Mouse (Mus musculus) embryonic facial prominence, embryonic 10.5 days (tissue): ENCODE measurements around the gene Sh2b2. TPM values are rescaled to one million over a fixed set of nuclear protein-coding genes. Genes with fewer than 3 reads are reported as not detected.
A peak's percentile ranks its signal among the peaks of the same experiment; 100 is the strongest.
"Not testable (repeated sequence)": the region's sequence is repeated elsewhere in the genome, so short reads cannot be mapped to it uniquely, and the experiment has no call there.

Experiments
- DNase-seq: peaks from one replicate; pipeline ENCODE4 v3.0.0-alpha.2; 2017; ENCODE audit warnings: low spot score
- H3K27ac ChIP-seq: fragments of 300-500 bp; sonication (generic); replicated peaks from 2 replicates; pipeline ENCODE4 v1.5.1; 2016; ENCODE audit warnings: mild to moderate bottlenecking
- H3K27me3 ChIP-seq: fragments of 300-500 bp; sonication (generic); replicated peaks from 2 replicates; pipeline ENCODE4 v1.6.1; 2016; ENCODE audit warnings: low read depth, mild to moderate bottlenecking; ENCODE audit not compliant: poor library complexity, severe bottlenecking
- H3K36me3 ChIP-seq: fragments of 300-500 bp; sonication (generic); replicated peaks from 2 replicates; pipeline ENCODE4 v1.6.1; 2016; ENCODE audit warnings: mild to moderate bottlenecking, moderate library complexity
- H3K4me1 ChIP-seq: fragments of 300-500 bp; sonication (generic); 2 replicates; pipeline ENCODE4 v1.6.1; 2016
- H3K4me3 ChIP-seq: fragments of 300-500 bp; sonication (generic); 2 replicates; pipeline ENCODE4 v1.5.1; 2016; ENCODE audit warnings: mild to moderate bottlenecking, moderate library complexity
- H3K9me3 ChIP-seq: fragments of 300-500 bp; sonication (generic); 2 replicates; pipeline ENCODE4 v1.6.1; 2016; ENCODE audit warnings: mild to moderate bottlenecking
- WGBS: fragments of 180-500 bp; shearing (Covaris S2); methylation state at CpG from one replicate; pipeline ENCODE4 v1.1.7; 2016; 5-methylcytosine and 5-hydroxymethylcytosine counted together
- polyA plus RNA-seq: library from polyadenylated mRNA; unstranded; fragments of >200 nt; fragmentation: Nextera tagmentation; extraction: Ambion mirVana; gene quantifications from 2 replicates; pipeline ENCODE4 v1.2.1, GENCODE M21; 2016

Sh2b2 gene
- polyA plus RNA-seq, 1 experiment from 2014 or later: 14.1 TPM

DNA sequence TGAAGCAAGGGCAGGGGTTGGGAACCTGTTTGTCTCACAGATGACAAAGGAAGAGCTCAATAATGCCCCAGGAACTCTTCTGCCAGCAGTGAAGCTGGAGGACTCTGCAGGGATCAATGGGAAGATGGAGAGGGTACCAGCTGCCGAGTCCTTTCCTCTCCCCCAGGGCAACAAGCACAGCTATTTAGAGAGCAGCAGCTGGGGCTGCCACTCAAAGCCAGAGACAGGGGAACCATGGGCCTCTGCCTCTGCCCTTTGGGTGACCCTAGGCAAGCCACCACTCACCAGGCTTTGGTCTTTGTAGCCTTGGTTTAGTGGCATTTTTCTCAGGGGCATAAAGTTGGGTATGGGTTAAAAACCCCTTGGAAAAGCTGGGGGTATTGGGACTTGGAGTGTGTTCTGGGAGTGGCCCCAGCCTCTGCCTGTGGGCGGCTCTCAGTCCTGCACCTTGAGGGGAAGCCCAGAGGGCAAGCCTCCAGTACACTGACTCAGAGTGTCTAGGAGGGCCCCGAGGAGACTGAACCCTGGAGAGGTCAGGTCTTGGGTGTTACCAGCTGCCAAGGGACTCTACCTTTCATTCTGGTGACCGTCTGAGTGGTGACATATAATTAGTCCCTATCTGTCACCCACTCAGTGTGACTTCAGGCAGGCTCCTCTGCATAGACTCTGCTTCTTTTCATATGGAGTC is 15.9 kb downstream of the Sh2b2 start:
- Histone ChIP-seq H3K36me3 (peaks cover 67% of the 10 kb centered on the region), H3K27me3 (peaks cover 34% of the 10 kb centered on the region), H3K4me3 (no peak overlapping the region), H3K9me3 (no peaks in the 10 kb centered on the region), H3K27ac (no peak overlapping the region), H3K4me1 (peaks cover 25% of the 10 kb centered on the region)
- peak; percentile 22 for DNase-seq
- 61% methylated on average over 4 of the region's 4 CpGs for WGBS

DNA sequence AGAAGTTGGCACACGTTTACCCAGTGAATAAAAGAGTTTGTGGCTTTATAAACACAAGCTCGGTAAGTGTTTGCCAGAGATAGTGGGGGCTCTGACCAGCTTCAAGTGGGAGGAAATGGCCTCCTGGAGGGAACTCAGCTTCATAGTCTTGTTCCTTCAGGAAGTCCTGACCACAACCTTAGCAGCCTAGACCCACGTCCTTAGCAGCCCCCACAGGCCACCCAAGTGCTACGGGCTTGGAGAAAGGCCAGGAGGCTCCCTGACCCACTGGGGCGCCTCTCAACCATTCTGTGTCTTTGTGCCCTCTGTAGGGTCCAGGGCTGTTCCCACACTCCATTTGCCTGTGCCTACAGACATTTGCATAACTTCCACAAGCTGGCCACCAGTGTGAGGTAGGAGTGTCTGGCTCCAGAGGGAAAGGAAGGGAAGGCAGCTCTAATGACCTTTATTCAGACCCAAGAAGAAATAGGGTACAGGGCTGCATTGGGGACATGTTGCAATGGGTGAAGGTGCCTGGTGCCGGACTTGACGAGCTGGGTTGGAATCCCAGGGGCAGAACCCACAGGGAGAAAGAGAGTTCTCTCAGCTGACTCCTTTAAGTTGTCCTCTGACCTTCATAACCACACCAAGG is 20.0 kb downstream of the Sh2b2 start:
- H3K9me3 ChIP-seq: no peaks in the 10 kb centered on the region
- peaks cover 8% of the 10 kb centered on the region for H3K27me3 ChIP-seq
- peaks cover 97% of the 10 kb centered on the region for H3K36me3 ChIP-seq
- 83% methylated on average over 7 of the region's 7 CpGs for WGBS
- no peak overlapping the region for H3K27ac ChIP-seq
- peaks cover 5% of the 10 kb centered on the region for H3K4me1 ChIP-seq
- DNase-seq: no peak
- no peak overlapping the region for H3K4me3 ChIP-seq

DNA sequence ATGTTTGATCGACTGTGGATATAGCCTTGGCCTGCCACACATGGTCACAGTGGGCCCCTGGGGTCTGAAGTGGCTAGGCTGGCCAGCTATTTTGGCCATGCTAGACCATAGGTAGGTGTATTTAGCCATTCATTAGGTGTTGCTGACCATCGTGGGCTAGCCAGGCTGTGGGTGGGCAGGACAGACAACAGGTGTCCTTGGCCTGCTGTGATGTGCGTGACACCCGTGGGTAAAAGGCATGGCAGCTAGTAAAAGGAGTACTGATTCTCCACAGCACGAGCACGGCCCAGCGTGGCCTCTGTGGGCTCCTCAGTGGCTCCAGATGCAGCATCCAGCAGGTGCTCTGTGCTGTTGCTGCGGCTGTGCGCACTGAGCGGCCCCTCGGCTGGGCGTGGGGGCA is 27.8 kb downstream of the Sh2b2 start:
- Histone ChIP-seq H3K27me3 (no peaks in the 10 kb centered on the region), H3K9me3 (peaks cover 13% of the 10 kb centered on the region), H3K4me3 (no peak overlapping the region), H3K27ac (no peak overlapping the region), H3K4me1 (no peaks in the 10 kb centered on the region), H3K36me3 (peaks cover 56% of the 10 kb centered on the region)
- DNase-seq: no peak
- WGBS: 83% methylated on average over 12 of the region's 12 CpGs

DNA sequence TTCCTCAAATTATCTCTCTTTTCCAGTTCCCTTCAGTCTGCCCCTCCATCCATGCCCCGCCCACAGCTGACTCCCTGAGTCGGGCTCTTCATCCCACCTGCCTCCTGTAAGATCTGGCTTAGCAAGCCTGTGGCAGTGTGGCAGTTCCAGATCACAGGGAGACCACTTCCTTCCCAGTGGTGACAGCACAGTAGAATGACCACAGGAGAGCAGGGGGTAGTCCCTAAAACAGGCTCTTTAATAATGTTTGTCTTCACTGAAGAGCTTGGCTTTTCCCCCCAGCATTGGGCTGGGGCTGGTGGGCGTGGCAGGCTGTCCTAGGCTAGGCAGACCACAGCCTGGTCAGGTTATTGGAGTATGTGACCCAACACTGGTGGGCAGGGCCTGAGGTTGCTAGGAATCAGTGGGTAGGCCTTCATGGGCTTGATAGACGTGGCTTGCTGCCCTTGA is 28.4 kb downstream of the Sh2b2 start:
- Histone ChIP-seq H3K36me3 (peaks cover 50% of the 10 kb centered on the region), H3K9me3 (peaks cover 13% of the 10 kb centered on the region), H3K27me3 (no peaks in the 10 kb centered on the region), H3K27ac (no peak overlapping the region), H3K4me1 (no peaks in the 10 kb centered on the region), H3K4me3 (no peak overlapping the region)
- WGBS: 75% methylated on average over 4 of the region's 4 CpGs
- DNase-seq: no peak

DNA sequence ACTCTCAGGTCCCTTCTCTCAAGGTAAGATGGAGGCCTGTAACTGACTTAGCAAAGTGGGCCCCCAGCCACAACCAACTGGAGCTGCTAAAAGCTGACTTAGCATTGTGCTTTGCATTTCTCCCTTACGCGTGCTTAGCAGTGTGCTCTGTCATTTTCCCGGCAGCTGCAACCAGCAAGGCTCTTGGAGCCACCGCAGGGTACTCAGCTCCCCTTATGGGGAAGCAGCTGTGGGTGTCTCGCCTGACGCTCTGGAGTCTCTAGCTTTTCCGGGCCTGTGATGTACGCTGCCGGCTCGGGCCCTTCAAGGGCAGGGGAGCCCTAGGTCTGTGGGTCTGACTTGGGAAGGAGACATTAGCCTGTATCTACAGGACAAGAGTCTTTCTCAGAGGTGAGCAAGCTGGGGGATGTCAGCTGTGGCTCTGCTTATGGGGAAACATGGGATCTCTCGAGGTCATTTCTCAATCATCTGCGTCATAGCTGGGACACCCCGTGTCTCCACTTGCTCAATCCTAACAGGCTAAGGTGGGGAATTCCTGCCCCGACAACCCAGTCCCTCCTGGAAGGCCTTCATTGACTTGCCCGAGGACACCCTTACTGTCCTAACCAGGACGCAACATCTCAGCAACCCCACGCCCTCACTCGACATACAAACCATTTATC is 29.2 kb downstream of the Sh2b2 start:
- Histone ChIP-seq H3K9me3 (peaks cover 13% of the 10 kb centered on the region), H3K4me3 (no peak overlapping the region), H3K27ac (no peak overlapping the region), H3K27me3 (no peaks in the 10 kb centered on the region), H3K36me3 (peaks cover 42% of the 10 kb centered on the region), H3K4me1 (no peaks in the 10 kb centered on the region)
- 87% methylated on average over 18 of the region's 18 CpGs for WGBS
- DNase-seq: no peak

DNA sequence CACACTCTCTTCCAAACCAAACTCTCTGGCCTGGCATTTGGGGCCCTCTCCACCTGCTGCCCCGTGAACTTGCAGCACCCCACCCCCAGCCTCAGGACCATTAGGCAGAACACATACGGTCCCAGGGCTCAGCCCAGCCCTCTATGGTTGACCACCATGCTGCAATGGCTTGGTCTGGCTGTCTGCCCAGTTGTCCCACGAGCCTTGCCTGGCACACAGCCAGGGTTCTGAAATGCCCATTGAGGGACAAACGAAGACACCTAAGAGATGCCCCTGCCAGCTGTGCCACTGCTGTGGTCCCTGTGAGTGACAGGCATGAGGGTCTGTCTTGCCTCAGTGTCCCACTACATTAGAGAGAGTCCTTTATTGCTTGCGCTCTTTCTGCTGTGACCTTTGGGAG is 30.4 kb downstream of the Sh2b2 start:
- Histone ChIP-seq H3K27ac (no peak overlapping the region), H3K4me1 (no peaks in the 10 kb centered on the region), H3K4me3 (no peak overlapping the region), H3K36me3 (peaks cover 30% of the 10 kb centered on the region), H3K27me3 (no peaks in the 10 kb centered on the region), H3K9me3 (peaks cover 13% of the 10 kb centered on the region)
- 91% methylated on average over 5 of the region's 5 CpGs for WGBS
- no peak for DNase-seq

DNA sequence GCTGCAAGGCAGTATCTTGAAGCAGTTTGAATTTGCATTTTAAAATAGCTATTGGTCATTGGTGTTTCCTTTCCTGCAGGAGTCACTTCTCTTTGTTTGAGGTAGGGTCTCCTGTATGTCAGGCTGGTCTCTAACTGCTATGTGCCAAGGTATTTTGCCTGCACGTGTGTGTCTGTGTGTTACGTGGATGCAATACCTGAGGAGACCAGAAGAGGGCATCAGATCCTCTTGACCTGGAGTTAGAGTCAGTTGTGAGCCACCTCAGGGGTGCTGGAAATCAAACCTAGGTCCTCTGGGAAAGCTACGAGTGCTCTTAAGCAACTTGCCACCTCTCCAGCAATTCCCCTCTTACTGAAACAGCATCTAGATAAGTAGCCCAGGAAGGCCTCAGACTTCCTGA is 31.1 kb downstream of the Sh2b2 start:
- H3K9me3 ChIP-seq: peaks cover 13% of the 10 kb centered on the region
- no peak for DNase-seq

DNA sequence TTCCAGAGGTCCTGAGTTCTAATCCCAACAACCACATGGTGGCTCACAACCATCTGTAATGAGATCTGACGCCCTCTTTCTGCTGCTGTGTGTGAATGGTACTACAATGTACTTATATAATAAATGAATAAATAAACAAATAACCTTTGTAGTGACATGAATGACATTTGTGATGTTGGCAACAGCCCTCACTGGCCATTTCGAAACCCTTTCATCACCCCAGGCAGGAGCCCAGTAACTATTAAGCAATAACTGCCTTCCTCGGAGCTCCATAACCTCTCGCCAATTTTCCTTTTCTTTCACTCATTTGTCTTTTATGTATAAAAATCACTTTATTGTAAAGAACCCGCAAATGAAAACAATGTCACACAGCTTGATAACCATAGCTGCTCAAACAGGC is 32.6 kb downstream of the Sh2b2 start:
- Histone ChIP-seq H3K27me3 (no peaks in the 10 kb centered on the region), H3K4me1 (no peaks in the 10 kb centered on the region), H3K27ac (no peak overlapping the region), H3K9me3 (peaks cover 13% of the 10 kb centered on the region), H3K4me3 (no peak overlapping the region), H3K36me3 (peaks cover 8% of the 10 kb centered on the region)
- WGBS: 85% methylated on average over 5 of the region's 5 CpGs
- no peak for DNase-seq

More for the DNA sequence above, 31.1 kb downstream of the Sh2b2 start:
- Histone ChIP-seq H3K36me3 (peaks cover 23% of the 10 kb centered on the region), H3K4me1 (no peaks in the 10 kb centered on the region), H3K27me3 (no peaks in the 10 kb centered on the region), H3K27ac (no peak overlapping the region), H3K4me3 (no peak overlapping the region)
- 91% methylated on average over 3 of the region's 3 CpGs for WGBS

DNA sequence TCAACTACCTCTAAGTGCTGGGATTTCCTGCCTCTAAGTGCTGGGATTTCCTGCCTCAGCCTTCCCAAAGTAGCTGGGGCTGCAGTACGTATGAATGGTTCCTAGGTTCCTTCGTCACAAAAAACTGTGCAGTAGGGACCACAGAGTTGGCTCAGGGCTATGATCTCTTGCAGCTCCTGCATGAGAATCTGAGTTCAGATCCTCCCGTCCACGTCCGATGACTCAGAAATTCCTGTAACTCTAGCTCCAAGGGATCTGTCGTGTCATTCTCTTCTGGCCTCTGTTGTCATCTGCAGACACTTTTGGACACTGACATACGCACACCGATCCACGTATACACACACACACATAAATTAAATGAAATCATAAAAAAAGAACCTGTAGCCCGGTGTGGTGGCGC is 33.6 kb downstream of the Sh2b2 start:
- Histone ChIP-seq H3K4me3 (no peak overlapping the region), H3K9me3 (peaks cover 13% of the 10 kb centered on the region), H3K4me1 (no peaks in the 10 kb centered on the region), H3K36me3 (no peaks in the 10 kb centered on the region), H3K27ac (no peak overlapping the region), H3K27me3 (no peaks in the 10 kb centered on the region)
- no peak for DNase-seq
- WGBS: 92% methylated on average over 11 of the region's 11 CpGs

DNA sequence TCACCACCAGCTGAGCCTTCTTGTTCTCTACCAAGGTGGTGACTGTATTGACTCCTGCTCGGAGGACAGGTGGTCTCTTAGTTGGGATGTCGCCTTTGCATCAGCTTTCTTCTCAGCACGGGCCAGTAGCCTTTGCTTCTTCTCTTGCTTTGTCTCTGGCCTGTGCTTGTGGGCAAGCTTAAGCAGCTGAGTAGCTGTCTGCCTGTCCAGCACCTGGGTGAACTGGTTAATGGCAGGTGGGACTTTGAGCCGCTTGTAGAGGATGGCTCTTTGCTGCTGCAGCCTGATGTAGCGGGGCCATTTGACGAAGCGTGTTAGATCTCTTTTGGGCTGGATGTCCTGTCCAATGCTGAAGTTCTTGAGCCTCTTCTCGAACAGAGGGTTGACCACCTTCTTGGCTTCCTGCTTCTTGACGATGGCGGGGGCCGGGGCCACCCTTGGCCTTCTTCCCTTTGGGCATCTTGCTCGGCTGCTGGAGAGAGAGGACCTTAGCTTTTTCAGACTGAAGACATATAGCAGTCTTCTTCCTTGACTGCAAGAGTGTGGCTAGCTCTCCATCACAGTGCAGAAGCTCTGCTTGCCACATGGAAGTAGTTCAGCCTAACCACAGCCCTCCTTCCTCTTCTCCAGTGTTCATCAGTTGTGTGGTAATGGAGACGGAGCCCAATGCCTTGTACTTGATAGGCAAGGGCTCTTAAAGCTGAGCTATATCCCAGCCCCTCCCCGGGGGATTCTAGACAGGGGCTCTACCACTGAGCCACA is 34.8 kb downstream of the Sh2b2 start:
- DNase-seq, H3K27ac ChIP-seq: not testable (repeated sequence)
- 93% methylated on average over 14 of the region's 14 CpGs for WGBS

DNA sequence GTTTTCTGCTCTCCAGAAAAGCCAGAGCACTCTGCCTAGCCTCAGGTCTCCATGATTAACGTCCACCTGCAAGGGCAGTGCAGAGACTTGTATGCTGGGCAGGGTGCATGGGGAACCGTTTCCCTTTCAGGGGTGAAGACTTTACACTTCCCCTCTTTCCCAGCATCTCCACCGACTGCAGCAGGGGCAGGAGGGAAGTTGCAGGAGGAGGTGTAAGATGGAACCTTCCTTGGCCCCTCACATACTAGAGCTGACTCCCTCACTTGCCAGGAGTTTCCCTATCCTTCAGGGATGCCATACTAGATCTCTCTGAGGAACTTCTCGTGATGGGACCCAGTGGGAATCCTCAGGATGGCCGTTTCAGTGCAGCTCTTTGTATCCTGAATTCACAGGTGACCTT is 35.8 kb downstream of the Sh2b2 start:
- Histone ChIP-seq H3K9me3 (peaks cover 4% of the 10 kb centered on the region; the same call in 1 of the 2 replicates), H3K27ac (no peak overlapping the region), H3K27me3 (no peaks in the 10 kb centered on the region), H3K4me3 (no peak overlapping the region), H3K4me1 (no peaks in the 10 kb centered on the region), H3K36me3 (no peaks in the 10 kb centered on the region)
- 75% methylated on average over 5 of the region's 5 CpGs for WGBS
- no peak for DNase-seq

More for the DNA sequence above, 34.8 kb downstream of the Sh2b2 start:
- H3K27me3 ChIP-seq, H3K4me1 ChIP-seq, H3K36me3 ChIP-seq, H3K4me3 ChIP-seq: not testable (repeated sequence)
- H3K9me3 ChIP-seq: peaks cover 13% of the 10 kb centered on the region

DNA sequence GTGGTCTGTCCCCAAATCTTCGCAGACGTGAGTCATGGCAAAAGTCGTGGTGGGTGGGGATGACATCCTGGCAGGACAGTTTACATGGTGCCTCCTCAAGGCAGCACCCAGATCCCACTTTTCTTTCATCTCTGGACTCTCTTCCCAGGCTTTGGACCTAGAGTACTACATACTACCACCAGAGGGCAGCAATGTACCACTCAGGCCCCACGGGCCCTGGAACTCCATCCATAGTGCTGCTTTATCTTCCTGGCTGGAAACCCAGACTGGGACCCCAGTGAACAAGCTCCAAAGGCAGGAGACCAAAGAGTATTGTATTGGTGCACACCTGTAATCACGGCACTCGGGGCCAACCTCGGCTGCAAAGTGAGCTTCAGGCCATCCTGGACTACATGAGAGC is 44.5 kb downstream of the Sh2b2 start:
- H3K4me1 ChIP-seq: peaks cover 22% of the 10 kb centered on the region
- 33% methylated on average over 7 of the region's 7 CpGs for WGBS
- no peaks in the 10 kb centered on the region for H3K27me3 ChIP-seq
- H3K27ac ChIP-seq: no peak overlapping the region
- H3K9me3 ChIP-seq: peaks cover 4% of the 10 kb centered on the region; the same call in 1 of the 2 replicates
- H3K36me3 ChIP-seq: peaks cover 12% of the 10 kb centered on the region
- peak; percentile 76 for DNase-seq
- H3K4me3 ChIP-seq: no peak overlapping the region
